Mouse (Mus musculus): ENCODE data around the gene Ppig. TPM values are rescaled to one million over a fixed set of nuclear protein-coding genes. Genes with fewer than 3 reads are reported as not detected.

Ppig gene
- total RNA-seq, 2 experiments from 2014 or later = 44.2 to 63.2 TPM

GRCm38 (mm10) chr2:69760980-69761379 is 38.6 kb downstream of the Ppig start:
- DNase-seq (ENCODE audit: low spot score in 2 of 2) = no peak

- DNase-seq (ENCODE audit: low spot score in 2 of 2) = no peak
Measured at GRCm38 (mm10) chr2:69763340-69763739, 41.0 kb downstream of the Ppig start.

GRCm38 (mm10) chr2:69764716-69765115 is 42.4 kb downstream of the Ppig start:
- no peak for DNase-seq (ENCODE audit: low spot score in 2 of 2)

GRCm38 (mm10) chr2:69773331-69773730 is 51.0 kb downstream of the Ppig start:
- no peak for DNase-seq (ENCODE audit: low spot score in 2 of 2)

- no peak for DNase-seq (ENCODE audit: low spot score in 2 of 2)
Measured at GRCm38 (mm10) chr2:69777985-69778835, 55.9 kb downstream of the Ppig start.

- no peak for DNase-seq (ENCODE audit: low spot score in 2 of 2)
Measured at GRCm38 (mm10) chr2:69778836-69779177, 56.5 kb downstream of the Ppig start.

- DNase-seq (ENCODE audit: low spot score in 2 of 2) = no peak
Measured at GRCm38 (mm10) chr2:69788974-69789373, 66.6 kb downstream of the Ppig start.

- peak; percentile 98 to 99 for DNase-seq (ENCODE audit: low spot score in 2 of 2)
Measured at GRCm38 (mm10) chr2:69789429-69790069, 67.2 kb downstream of the Ppig start, which contains the start of the genes Ccdc173 and Phospho2. Gene Ccdc173, minus strand, starts transcription at chr2:69789575. Gene Phospho2, plus strand, starts transcription at chr2:69789623.

- peak; percentile 63 to 84 for DNase-seq (ENCODE audit: low spot score in 2 of 2)
Measured at GRCm38 (mm10) chr2:69790285-69790684, 67.9 kb downstream of the Ppig start.

- DNase-seq (ENCODE audit: low spot score in 2 of 2) = no peak
Measured at GRCm38 (mm10) chr2:69790722-69791121, 68.4 kb downstream of the Ppig start.

GRCm38 (mm10) chr2:69802911-69803312 is 80.6 kb downstream of the Ppig start:
- peak; percentile 55 to 66 for DNase-seq (ENCODE audit: low spot score in 2 of 2)

Other genes with a start within 250 kb of the Ppig start
- gene Lrp2, start 136.5 kb upstream of the Ppig start, total RNA-seq (2021) = under 1 TPM; 0.05 to 0.10 TPM
- gene Bbs5, start 75.4 kb upstream of the Ppig start, total RNA-seq (2021) = 1 to 10 TPM; 6.3 to 6.7 TPM
- gene Klhl41, start 52.4 kb upstream of the Ppig start, total RNA-seq (2021) = 100 to 1,000 TPM; 564 to 620 TPM
- 10 to 100 TPM; 12.6 to 15.8 TPM for gene Fastkd1, start 9.0 kb upstream of the Ppig start, total RNA-seq (2021)
- under 1 TPM; 0.83 to 0.88 TPM for gene Ccdc173, start 67.0 kb downstream of the Ppig start, total RNA-seq (2021)
- gene Phospho2, start 67.1 kb downstream of the Ppig start, total RNA-seq (2021) = 10 to 100 TPM in 1 of 2 experiments, 1 to 10 TPM in 1; 9.5 to 14.0 TPM
- 10 to 100 TPM; 27.1 to 30.4 TPM for gene Klhl23, start 99.4 kb downstream of the Ppig start, total RNA-seq (2021)
- 100 to 1,000 TPM; 123 to 143 TPM for gene Ssb, start 139.0 kb downstream of the Ppig start, total RNA-seq (2021)
- gene Mettl5, start 163.1 kb downstream of the Ppig start, total RNA-seq (2021) = 10 to 100 TPM; 14.3 to 14.8 TPM
- gene Ubr3, start 174.7 kb downstream of the Ppig start, total RNA-seq (2021) = 100 to 1,000 TPM in 1 of 2 experiments, 10 to 100 TPM in 1; 95.3 to 106 TPM